Mouse (Mus musculus): ENCODE data around the gene Upf3a. TPM values are rescaled to one million over a fixed set of nuclear protein-coding genes. Genes with fewer than 3 reads are reported as not detected.
A peak's percentile ranks its signal among the peaks of the same experiment; 100 is the strongest.

The Upf3a gene
- polyA plus RNA-seq, 1 experiment, result 30.5 TPM

DNA sequence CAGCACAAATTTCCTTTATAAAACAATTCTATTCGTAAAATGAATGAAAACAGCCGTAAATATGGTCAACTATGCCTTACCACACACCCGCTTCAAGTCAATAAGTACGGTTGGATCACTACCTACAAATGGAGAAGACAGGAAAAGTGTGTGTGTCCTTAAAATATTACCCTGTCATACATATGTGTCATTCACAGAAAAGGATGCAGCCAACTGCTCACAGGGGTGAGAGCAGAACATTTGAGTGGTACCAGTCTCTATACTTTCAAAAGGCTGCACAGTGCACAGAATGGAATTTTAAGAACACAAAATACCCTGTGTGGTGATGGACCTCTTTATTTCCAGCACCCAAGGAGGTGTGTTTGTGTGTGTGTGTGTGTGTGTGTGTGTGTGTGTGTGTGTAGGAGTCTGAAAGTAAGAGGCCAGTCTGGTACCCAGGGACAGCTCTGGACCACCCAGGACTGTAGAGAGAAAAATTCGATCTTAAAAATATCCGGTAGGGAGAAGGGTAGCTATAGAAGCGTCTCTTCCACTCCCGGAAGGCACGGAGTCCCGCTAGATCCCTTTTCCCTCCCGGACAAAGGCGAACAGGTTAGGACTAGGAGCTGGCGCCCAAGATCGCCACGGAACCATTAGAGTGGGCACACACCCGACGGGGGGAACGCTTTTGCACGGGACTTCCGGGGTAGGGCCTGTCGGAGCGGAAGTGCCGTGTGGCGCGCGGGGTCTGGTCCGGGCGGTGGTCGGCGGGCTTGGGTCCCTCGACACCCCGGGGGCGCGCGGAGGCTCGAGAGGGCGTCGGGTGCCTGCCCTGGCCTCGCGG, 28.2 kb upstream of the Upf3a start, which contains the start of gene Cdc16:
Cdc16 (plus strand) TSS at position 695 of the 823 bp plus-strand sequence.
- TF ChIP-seq CTCF (IDR thresholded peaks at IDR 0.05; ENCODE audit: borderline replicate concordance, insufficient read depth, low read depth, low read length), result no peak
- TF ChIP-seq POLR2A (IDR thresholded peaks at IDR 0.05; ENCODE audit: borderline replicate concordance, insufficient read depth, low read length), result peak; percentile 78
- H3K4me3 ChIP-seq (replicated peaks; ENCODE audit: insufficient read depth, low read depth, low read length), result peak within 1 kb of the TSS; percentile 83
- DNase-seq, result peak; percentile 88 to 95
- H3K4me1 ChIP-seq (ENCODE audit: control insufficient read depth, insufficient read depth, low read length), result peaks cover 2% of the 10 kb centered on the region; the same call in 1 of the 2 replicates
- H3K27ac ChIP-seq (ENCODE audit: insufficient read depth, low read length), result peak within 1 kb of the TSS; percentile 49
- H3K27me3 ChIP-seq (ENCODE audit: control insufficient read depth, insufficient read depth, low read length), result no peaks in the 10 kb centered on the region
- WGBS, result 9% methylated on average over 40 of the region's 40 CpGs

DNA sequence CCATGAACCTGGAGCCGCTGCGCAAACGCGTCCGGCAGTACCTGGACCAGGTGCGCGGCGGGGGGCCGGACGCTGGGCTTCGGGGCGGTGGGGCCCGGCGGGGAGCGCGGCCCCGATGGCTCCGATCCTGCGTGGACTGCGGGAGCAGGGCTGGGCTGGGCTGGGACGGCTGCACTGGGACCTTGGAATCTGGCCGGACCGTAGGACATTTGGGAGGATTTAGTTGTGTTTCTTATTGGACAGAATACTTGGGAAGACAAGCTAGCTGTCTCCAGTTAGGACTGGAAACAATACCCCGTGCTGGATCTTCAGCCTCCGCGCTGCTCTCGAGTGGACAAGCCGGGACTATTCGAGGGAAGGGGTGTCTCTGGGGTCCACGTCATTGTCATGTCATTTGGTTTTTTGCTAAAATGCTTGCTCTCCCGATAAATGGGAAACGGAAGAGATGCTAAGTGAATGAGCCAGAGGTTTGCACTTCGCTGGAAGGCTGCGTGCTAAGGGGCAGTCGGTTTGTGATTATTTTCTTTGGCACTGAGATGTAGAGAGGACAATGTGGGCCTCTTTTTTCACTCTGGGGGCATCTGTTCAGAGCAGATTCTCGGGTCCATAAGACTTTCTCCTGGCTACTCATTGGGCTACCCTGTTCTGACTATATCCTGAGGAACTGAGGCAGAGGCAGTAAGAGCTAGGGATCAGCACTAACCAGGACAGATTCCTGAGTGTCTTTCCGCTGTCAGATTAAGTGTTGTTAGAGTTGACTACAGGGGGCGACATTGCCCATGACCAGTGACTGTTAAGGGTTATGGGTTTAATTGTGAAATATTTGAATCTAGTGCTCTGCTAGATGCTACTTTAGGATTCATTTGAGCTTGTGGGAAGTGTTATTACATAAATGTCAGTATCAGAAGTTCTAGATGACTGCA, 27.3 kb upstream of the Upf3a start:
- no peak overlapping the region for H3K27ac ChIP-seq (ENCODE audit: insufficient read depth, low read length)
- no peaks in the 10 kb centered on the region for H3K27me3 ChIP-seq (ENCODE audit: control insufficient read depth, insufficient read depth, low read length)
- peaks cover 2% of the 10 kb centered on the region; the same call in 1 of the 2 replicates for H3K4me1 ChIP-seq (ENCODE audit: control insufficient read depth, insufficient read depth, low read length)
- TF ChIP-seq POLR2A (IDR thresholded peaks at IDR 0.05; ENCODE audit: borderline replicate concordance, insufficient read depth, low read length) (no peak), CTCF (IDR thresholded peaks at IDR 0.05; ENCODE audit: borderline replicate concordance, insufficient read depth, low read depth, low read length) (0 out of 2 replicates have a peak, but pooled peaks have one; percentile 14)
- peak; percentile 24 to 30 for DNase-seq
- H3K4me3 ChIP-seq (replicated peaks; ENCODE audit: insufficient read depth, low read depth, low read length), result peak overlapping the region; percentile 83
- under 1% methylated on average over 38 of the region's 38 CpGs for WGBS

DNA sequence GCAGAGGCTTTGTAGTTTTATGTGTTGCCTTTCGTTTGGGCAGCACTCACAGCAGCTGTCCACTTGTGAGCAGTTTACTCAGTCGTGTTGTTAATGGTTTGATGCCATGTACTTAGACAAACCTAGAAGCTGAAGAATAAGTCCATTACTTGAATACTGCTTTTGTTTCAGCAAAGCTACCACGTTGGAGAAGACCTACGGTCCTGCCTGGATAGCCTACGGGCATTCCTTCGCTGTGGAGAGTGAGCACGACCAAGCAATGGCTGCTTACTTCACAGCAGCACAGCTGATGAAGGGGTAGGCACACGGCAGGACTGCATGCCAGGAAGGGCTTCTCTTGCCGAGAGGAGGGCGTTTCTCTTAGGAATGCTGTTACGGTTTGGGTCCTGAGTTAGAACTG, 16.2 kb upstream of the Upf3a start:
- Histone ChIP-seq H3K4me1 (ENCODE audit: control insufficient read depth, insufficient read depth, low read length) (no peaks in the 10 kb centered on the region), H3K27ac (ENCODE audit: insufficient read depth, low read length) (no peak overlapping the region), H3K4me3 (replicated peaks; ENCODE audit: insufficient read depth, low read depth, low read length) (no peak overlapping the region), H3K27me3 (ENCODE audit: control insufficient read depth, insufficient read depth, low read length) (no peaks in the 10 kb centered on the region)
- TF ChIP-seq CTCF (IDR thresholded peaks at IDR 0.05; ENCODE audit: borderline replicate concordance, insufficient read depth, low read depth, low read length) (no peak), POLR2A (IDR thresholded peaks at IDR 0.05; ENCODE audit: borderline replicate concordance, insufficient read depth, low read length) (no peak)
- 82% methylated on average over 11 of the region's 11 CpGs for WGBS
- DNase-seq, result no peak

DNA sequence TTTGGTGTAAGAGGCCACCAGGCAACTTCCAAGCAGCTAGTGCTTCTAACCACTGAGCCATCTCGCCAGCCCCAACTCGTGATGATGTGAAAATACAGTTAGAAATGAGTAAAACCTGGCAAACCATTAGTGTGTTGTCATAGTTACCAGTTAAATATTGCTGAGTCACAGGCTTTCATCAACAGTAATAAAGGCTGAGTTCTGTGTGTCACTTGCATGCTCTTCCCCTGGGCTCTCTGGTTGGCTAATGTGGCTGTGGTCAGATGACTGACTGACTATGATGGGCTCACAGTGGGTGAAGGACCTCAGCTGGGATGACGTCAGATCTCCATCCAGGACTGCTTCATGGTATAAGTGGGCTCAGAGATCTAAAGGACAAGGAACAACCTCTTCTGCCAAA, 4.9 kb upstream of the Upf3a start:
- Histone ChIP-seq H3K27ac (ENCODE audit: insufficient read depth, low read length) (no peak overlapping the region), H3K4me3 (replicated peaks; ENCODE audit: insufficient read depth, low read depth, low read length) (no peak overlapping the region), H3K4me1 (ENCODE audit: control insufficient read depth, insufficient read depth, low read length) (no peaks in the 10 kb centered on the region), H3K27me3 (ENCODE audit: control insufficient read depth, insufficient read depth, low read length) (no peaks in the 10 kb centered on the region)
- no peak for DNase-seq
- no peak for TF ChIP-seq CTCF (IDR thresholded peaks at IDR 0.05; ENCODE audit: borderline replicate concordance, insufficient read depth, low read depth, low read length)
- TF ChIP-seq POLR2A (IDR thresholded peaks at IDR 0.05; ENCODE audit: borderline replicate concordance, insufficient read depth, low read length), result no peak
- WGBS, result 67% methylated on average over 3 of the region's 3 CpGs

GRCm38 (mm10) chr8:13785764-13786299, 417 bp downstream of the Upf3a start:
- Histone ChIP-seq H3K4me3 (replicated peaks; ENCODE audit: insufficient read depth, low read depth, low read length) (peak overlapping the region; percentile 64), H3K27ac (ENCODE audit: insufficient read depth, low read length) (peak overlapping the region; percentile 92), H3K27me3 (ENCODE audit: control insufficient read depth, insufficient read depth, low read length) (no peaks in the 10 kb centered on the region), H3K4me1 (ENCODE audit: control insufficient read depth, insufficient read depth, low read length) (no peaks in the 10 kb centered on the region)
- DNase-seq, result peak; percentile 93 to 96
- under 1% methylated on average over 45 of the region's 47 CpGs for WGBS
- peak; percentile 59; the same call in 1 of the 2 replicates for TF ChIP-seq POLR2A (IDR thresholded peaks at IDR 0.05; ENCODE audit: borderline replicate concordance, insufficient read depth, low read length)
- peak; percentile 74 for TF ChIP-seq CTCF (IDR thresholded peaks at IDR 0.05; ENCODE audit: borderline replicate concordance, insufficient read depth, low read depth, low read length)

GRCm38 (mm10) chr8:13789606-13790005, 4.2 kb downstream of the Upf3a start:
- 86% methylated on average over 8 of the region's 8 CpGs for WGBS
- DNase-seq, result no peak
- no peak overlapping the region for H3K27ac ChIP-seq (ENCODE audit: insufficient read depth, low read length)

DNA sequence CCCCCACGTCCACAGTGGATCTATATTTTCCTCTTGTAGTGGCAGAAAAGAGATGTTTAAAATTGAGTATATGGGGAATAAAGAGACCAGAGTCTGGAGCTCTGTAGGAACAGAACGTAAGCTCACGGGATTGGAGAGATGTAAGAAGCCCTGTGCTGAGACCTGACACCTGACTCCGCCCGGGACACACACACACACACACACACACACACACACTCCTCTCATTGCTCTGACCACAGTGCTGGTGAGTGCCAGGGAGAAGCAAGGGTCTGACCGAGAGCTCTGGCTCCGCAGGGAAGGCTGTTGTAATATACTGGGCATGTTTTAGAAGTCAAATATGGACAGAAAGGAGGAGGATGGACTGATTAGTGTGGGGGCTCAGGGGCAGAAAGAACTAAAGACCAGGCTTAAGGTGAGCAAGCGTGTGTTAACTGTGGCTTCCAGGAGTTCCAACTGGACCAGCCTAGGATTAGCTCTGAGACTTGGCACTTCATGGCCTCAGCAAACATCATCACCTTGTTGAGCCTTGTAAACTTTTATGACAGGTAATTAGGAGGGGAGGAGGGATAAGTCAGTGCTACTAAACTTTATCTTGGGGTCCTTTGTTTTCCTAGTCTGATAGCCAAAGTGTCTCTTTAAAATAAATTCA, 7.8 kb downstream of the Upf3a start:
- 96% methylated on average over 8 of the region's 8 CpGs for WGBS

More at GRCm38 (mm10) chr8:13789606-13790005, 4.2 kb downstream of the Upf3a start:
- Histone ChIP-seq H3K27me3 (ENCODE audit: control insufficient read depth, insufficient read depth, low read length) (no peaks in the 10 kb centered on the region), H3K4me1 (ENCODE audit: control insufficient read depth, insufficient read depth, low read length) (no peaks in the 10 kb centered on the region), H3K4me3 (replicated peaks; ENCODE audit: insufficient read depth, low read depth, low read length) (no peak overlapping the region)
- TF ChIP-seq CTCF (IDR thresholded peaks at IDR 0.05; ENCODE audit: borderline replicate concordance, insufficient read depth, low read depth, low read length), result no peak
- TF ChIP-seq POLR2A (IDR thresholded peaks at IDR 0.05; ENCODE audit: borderline replicate concordance, insufficient read depth, low read length), result no peak

More for the DNA sequence above, 7.8 kb downstream of the Upf3a start:
- Histone ChIP-seq H3K4me3 (replicated peaks; ENCODE audit: insufficient read depth, low read depth, low read length) (no peak overlapping the region), H3K27ac (ENCODE audit: insufficient read depth, low read length) (no peak overlapping the region), H3K4me1 (ENCODE audit: control insufficient read depth, insufficient read depth, low read length) (no peaks in the 10 kb centered on the region), H3K27me3 (ENCODE audit: control insufficient read depth, insufficient read depth, low read length) (no peaks in the 10 kb centered on the region)
- DNase-seq, result no peak
- TF ChIP-seq CTCF (IDR thresholded peaks at IDR 0.05; ENCODE audit: borderline replicate concordance, insufficient read depth, low read depth, low read length), result no peak
- no peak for TF ChIP-seq POLR2A (IDR thresholded peaks at IDR 0.05; ENCODE audit: borderline replicate concordance, insufficient read depth, low read length)
